Mouse (Mus musculus): ENCODE results near the gene Nipal3. TPM values are rescaled to one million over a fixed set of nuclear protein-coding genes. Genes with fewer than 3 reads are reported as not detected.
A peak's percentile ranks its signal among the peaks of the same experiment; 100 is the strongest.

Gene Nipal3
- polyA plus RNA-seq, 1 experiment from 2014 or later, result 4.5 TPM

- Histone ChIP-seq H3K9me3 (ENCODE audit: control insufficient read depth, low read length) (no peaks in the 10 kb centered on the region), H3K4me2 (peak overlapping the region; percentile 5), H3K36me3 (ENCODE audit: control insufficient read depth, insufficient read depth, low read length) (no peaks in the 10 kb centered on the region; the same call in 1 of the 2 replicates), H3K4me1 (replicated peaks; ENCODE audit: control insufficient read depth, insufficient read depth, low read length) (peaks cover 23% of the 10 kb centered on the region), H3K27me3 (replicated peaks; ENCODE audit: control insufficient read depth, insufficient read depth, low read length) (no peaks in the 10 kb centered on the region), H3K9ac (ENCODE audit: low read depth, low read length) (no peak overlapping the region), H3K4me3 (ENCODE audit: low read depth, low read length) (no peak overlapping the region), H3K27ac (ENCODE audit: low read depth, low read length) (no peak overlapping the region)
- WGBS, result 42% methylated on average over 13 of the region's 13 CpGs
- DNase-seq (ENCODE audit: low spot score), result no peak
- no peak for ATAC-seq (replicated peaks; ENCODE audit: low FRiP score)
These were observed 58.5 kb downstream of the Nipal3 start for GRCm38 (mm10) chr4:135436291-135436690.

GRCm38 (mm10) chr4:135434395-135434789, 60.4 kb downstream of the Nipal3 start:
- WGBS, result 37% methylated on average over 11 of the region's 11 CpGs
- H3K4me1 ChIP-seq (replicated peaks; ENCODE audit: control insufficient read depth, insufficient read depth, low read length), result peaks cover 20% of the 10 kb centered on the region
- no peaks in the 10 kb centered on the region; the same call in 1 of the 2 replicates for H3K36me3 ChIP-seq (ENCODE audit: control insufficient read depth, insufficient read depth, low read length)
- peak overlapping the region; percentile 81 for H3K9ac ChIP-seq (ENCODE audit: low read depth, low read length)
- no peak for DNase-seq (ENCODE audit: low spot score)
- H3K9me3 ChIP-seq (ENCODE audit: control insufficient read depth, low read length), result no peaks in the 10 kb centered on the region
- H3K4me2 ChIP-seq, result peak overlapping the region; percentile 98
- peak overlapping the region; percentile 53 for H3K27ac ChIP-seq (ENCODE audit: low read depth, low read length)
- no peaks in the 10 kb centered on the region for H3K27me3 ChIP-seq (replicated peaks; ENCODE audit: control insufficient read depth, insufficient read depth, low read length)
- no peak for ATAC-seq (replicated peaks; ENCODE audit: low FRiP score)
- H3K4me3 ChIP-seq (ENCODE audit: low read depth, low read length), result peak overlapping the region; percentile 79

DNA sequence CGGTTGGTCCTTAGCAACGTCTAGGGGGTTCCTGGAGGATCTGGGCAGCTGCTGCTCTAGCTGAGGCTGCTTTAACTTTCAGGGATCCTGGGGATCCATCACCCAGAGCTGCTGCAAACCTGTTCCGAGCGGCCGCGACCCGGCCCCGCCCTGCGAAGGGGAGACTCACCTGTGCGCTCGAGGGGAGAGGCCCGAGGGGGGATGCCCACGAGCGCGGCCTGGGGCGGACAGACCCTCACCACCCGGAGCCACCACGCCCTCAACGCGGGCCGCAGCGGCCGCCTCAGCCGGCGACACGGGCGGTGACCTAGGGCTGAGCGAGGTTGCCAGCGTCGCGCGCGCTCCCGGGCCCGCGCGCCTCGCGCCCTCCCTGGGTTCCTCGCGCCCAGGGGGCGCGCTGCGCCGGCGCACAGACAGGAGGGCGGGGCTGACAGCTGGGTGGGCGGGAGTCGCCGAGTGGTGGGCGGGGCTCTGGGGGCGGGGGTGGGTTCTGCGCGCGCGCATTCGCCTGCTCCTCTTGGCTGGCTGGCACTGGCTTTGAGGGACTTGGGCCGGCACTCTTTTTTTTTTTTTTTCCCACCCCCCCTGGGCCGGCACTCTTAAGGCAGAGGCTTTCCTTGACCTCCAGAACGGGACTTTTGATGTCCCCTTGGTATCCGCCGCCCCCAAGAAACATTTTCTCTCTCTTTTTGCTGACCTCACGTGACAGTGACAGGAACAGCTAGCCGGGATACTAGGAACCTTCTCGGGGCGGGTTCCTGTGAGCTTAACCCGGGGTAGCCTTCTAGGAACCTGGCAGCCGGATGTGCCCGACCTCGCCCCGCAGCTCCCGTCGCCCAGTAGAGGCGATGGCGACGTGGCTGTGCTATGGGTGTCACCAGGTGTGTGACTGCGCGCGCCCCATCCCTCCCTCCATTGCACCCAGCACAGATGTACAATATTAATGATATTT, 61.1 kb downstream of the Nipal3 start, which contains the start of gene Rcan3:
Gene Rcan3, minus strand, starts transcription at position 411 of the 952 bp plus-strand sequence.
- Histone ChIP-seq H3K36me3 (ENCODE audit: control insufficient read depth, insufficient read depth, low read length) (no peaks in the 10 kb centered on the region; the same call in 1 of the 2 replicates), H3K9me3 (ENCODE audit: control insufficient read depth, low read length) (no peaks in the 10 kb centered on the region), H3K27me3 (replicated peaks; ENCODE audit: control insufficient read depth, insufficient read depth, low read length) (no peaks in the 10 kb centered on the region), H3K4me1 (replicated peaks; ENCODE audit: control insufficient read depth, insufficient read depth, low read length) (peaks cover 16% of the 10 kb centered on the region), H3K9ac (ENCODE audit: low read depth, low read length) (peak within 1 kb of the TSS; percentile 81), H3K27ac (ENCODE audit: low read depth, low read length) (peak within 1 kb of the TSS; percentile 53), H3K4me3 (ENCODE audit: low read depth, low read length) (peak within 1 kb of the TSS; percentile 79), H3K4me2 (peak within 1 kb of the TSS; percentile 98)
- DNase-seq (ENCODE audit: low spot score), result peak; percentile 89
- peak; percentile 88 for ATAC-seq (replicated peaks; ENCODE audit: low FRiP score)
- under 1% methylated on average over 64 of the region's 79 CpGs for WGBS

DNA sequence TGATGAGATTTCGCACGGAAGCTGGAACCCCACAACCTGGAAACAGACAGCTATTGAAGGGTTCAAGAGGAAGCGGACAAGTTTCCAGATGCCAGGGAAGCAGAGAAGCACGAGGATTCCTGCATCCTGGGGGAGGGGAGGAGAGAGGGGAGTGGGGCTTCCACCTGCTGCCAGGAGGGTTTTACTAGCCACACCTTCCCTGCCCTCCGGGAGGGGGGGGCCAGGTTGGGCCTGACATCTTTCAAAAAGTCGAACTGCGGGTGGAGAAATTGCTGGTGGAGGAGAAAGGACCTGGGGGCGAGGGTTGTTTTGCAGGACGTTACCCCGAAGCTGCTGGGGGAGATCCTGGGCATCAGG, 61.8 kb downstream of the Nipal3 start:
- Histone ChIP-seq H3K9ac (ENCODE audit: low read depth, low read length) (peak overlapping the region; percentile 81), H3K27ac (ENCODE audit: low read depth, low read length) (0 out of 2 replicates have a peak overlapping the region, but pooled peaks have one; percentile 34), H3K4me1 (replicated peaks; ENCODE audit: control insufficient read depth, insufficient read depth, low read length) (peaks cover 16% of the 10 kb centered on the region), H3K4me3 (ENCODE audit: low read depth, low read length) (peak overlapping the region; percentile 79), H3K4me2 (peak overlapping the region; percentile 98), H3K36me3 (ENCODE audit: control insufficient read depth, insufficient read depth, low read length) (no peaks in the 10 kb centered on the region; the same call in 1 of the 2 replicates), H3K27me3 (replicated peaks; ENCODE audit: control insufficient read depth, insufficient read depth, low read length) (no peaks in the 10 kb centered on the region), H3K9me3 (ENCODE audit: control insufficient read depth, low read length) (no peaks in the 10 kb centered on the region)
- DNase-seq (ENCODE audit: low spot score) (no peak), ATAC-seq (replicated peaks; ENCODE audit: low FRiP score) (no peak)
- WGBS, result 14% methylated on average over 10 of the region's 10 CpGs

DNA sequence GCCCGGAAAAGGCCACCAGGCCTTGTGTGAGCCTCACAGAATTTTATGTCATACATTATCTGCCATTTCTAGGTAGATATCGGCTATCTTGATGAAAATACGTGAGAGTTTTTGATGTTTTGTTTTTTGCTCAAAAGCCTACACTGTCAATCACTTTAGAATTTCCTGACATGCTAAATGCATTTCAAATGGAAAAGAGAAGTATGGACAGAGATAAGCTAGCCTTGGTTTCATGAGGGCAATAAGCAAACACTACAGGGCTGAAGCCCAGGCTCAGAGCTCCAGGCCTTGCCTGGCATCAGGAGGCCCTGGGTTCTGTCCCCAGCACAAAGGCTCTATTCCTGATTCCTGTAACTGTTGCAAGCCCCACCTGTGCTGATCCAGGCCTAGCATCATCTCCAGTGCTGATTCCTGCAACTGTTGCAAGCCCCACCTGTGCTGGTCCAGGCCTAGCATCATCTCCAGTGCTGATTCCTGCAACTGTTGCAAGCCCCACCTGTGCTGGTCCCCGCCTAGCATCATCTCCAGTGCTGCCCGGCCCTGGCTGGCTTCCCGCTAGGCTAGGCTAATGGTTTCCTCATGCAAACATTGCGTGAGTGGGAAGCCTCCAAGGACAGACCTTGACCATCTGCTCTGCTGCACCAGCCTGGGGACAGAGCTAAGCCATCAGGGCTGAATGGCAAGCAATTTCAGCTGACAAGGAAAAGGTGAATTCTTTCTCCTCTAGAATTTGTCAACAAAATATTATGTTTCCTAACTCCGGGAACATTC, 64.7 kb downstream of the Nipal3 start:
- H3K4me3 ChIP-seq (ENCODE audit: low read depth, low read length), result no peak overlapping the region

GRCm38 (mm10) chr4:135429383-135429782, 65.5 kb downstream of the Nipal3 start:
- Histone ChIP-seq H3K4me1 (replicated peaks; ENCODE audit: control insufficient read depth, insufficient read depth, low read length) (peaks cover 6% of the 10 kb centered on the region), H3K4me3 (ENCODE audit: low read depth, low read length) (no peak overlapping the region), H3K9ac (ENCODE audit: low read depth, low read length) (no peak overlapping the region), H3K9me3 (ENCODE audit: control insufficient read depth, low read length) (no peaks in the 10 kb centered on the region), H3K27ac (ENCODE audit: low read depth, low read length) (no peak overlapping the region), H3K4me2 (no peak overlapping the region), H3K27me3 (replicated peaks; ENCODE audit: control insufficient read depth, insufficient read depth, low read length) (no peaks in the 10 kb centered on the region), H3K36me3 (ENCODE audit: control insufficient read depth, insufficient read depth, low read length) (no peaks in the 10 kb centered on the region; the same call in 1 of the 2 replicates)
- DNase-seq (ENCODE audit: low spot score) (no peak), ATAC-seq (replicated peaks; ENCODE audit: low FRiP score) (no peak)
- 73% methylated on average over 4 of the region's 4 CpGs for WGBS

More for the DNA sequence above, 64.7 kb downstream of the Nipal3 start:
- Histone ChIP-seq H3K4me2 (no peak overlapping the region), H3K27me3 (replicated peaks; ENCODE audit: control insufficient read depth, insufficient read depth, low read length) (no peaks in the 10 kb centered on the region), H3K36me3 (ENCODE audit: control insufficient read depth, insufficient read depth, low read length) (no peaks in the 10 kb centered on the region; the same call in 1 of the 2 replicates), H3K9ac (ENCODE audit: low read depth, low read length) (no peak overlapping the region), H3K4me1 (replicated peaks; ENCODE audit: control insufficient read depth, insufficient read depth, low read length) (peaks cover 11% of the 10 kb centered on the region), H3K27ac (ENCODE audit: low read depth, low read length) (no peak overlapping the region), H3K9me3 (ENCODE audit: control insufficient read depth, low read length) (no peaks in the 10 kb centered on the region)
- WGBS, result 80% methylated on average over 8 of the region's 8 CpGs
- ATAC-seq (replicated peaks; ENCODE audit: low FRiP score), result no peak
- no peak for DNase-seq (ENCODE audit: low spot score)

DNA sequence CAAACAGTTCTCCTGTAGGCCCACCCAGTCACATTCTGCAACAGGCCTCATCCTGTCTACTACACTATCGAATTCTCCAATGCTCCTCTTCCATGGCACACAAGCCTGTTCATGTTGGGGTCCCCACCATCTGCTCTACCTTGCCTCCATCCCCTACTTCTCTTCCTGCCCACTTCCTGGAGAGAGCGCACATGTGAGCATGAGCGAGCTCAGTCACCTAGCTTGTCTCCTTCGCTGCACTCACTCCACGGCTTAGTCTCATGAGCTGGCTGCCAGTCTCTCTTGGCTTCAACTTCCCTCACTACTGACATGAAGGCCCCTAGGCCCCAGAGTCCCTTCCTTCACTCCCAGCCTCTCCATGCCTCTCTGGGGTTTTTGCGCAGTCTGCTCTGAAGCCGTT, 68.3 kb downstream of the Nipal3 start:
- no peaks in the 10 kb centered on the region for H3K9me3 ChIP-seq (ENCODE audit: control insufficient read depth, low read length)
- no peak for ATAC-seq (replicated peaks; ENCODE audit: low FRiP score)
- H3K27ac ChIP-seq (ENCODE audit: low read depth, low read length), result no peak overlapping the region
- no peak overlapping the region for H3K9ac ChIP-seq (ENCODE audit: low read depth, low read length)
- 87% methylated on average over 7 of the region's 7 CpGs for WGBS
- H3K36me3 ChIP-seq (ENCODE audit: control insufficient read depth, insufficient read depth, low read length), result no peaks in the 10 kb centered on the region; the same call in 1 of the 2 replicates
- H3K4me3 ChIP-seq (ENCODE audit: low read depth, low read length), result no peak overlapping the region
- no peaks in the 10 kb centered on the region for H3K4me1 ChIP-seq (replicated peaks; ENCODE audit: control insufficient read depth, insufficient read depth, low read length)
- no peak overlapping the region for H3K4me2 ChIP-seq
- no peaks in the 10 kb centered on the region for H3K27me3 ChIP-seq (replicated peaks; ENCODE audit: control insufficient read depth, insufficient read depth, low read length)
- no peak for DNase-seq (ENCODE audit: low spot score)

DNA sequence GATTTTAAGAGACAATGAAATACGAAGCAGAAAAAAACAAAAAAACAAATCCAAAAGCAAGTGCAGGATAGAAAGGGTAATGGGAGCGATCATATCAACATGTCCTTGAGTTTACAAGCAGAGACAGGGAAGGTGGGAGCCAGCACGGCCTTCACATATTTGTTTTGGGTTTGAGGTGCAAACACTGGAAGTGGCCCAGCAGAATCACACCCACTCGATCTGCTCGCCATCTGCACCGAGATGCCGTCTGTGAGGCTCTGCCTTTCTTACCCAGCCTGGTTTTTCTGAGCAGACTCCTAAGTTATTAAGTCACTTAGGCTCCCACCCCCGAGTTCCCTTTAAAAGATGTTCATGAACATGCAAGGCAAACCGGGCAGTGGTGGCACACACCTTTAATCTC, 69.2 kb downstream of the Nipal3 start:
- Histone ChIP-seq H3K27ac (ENCODE audit: low read depth, low read length) (no peak overlapping the region), H3K4me1 (replicated peaks; ENCODE audit: control insufficient read depth, insufficient read depth, low read length) (no peaks in the 10 kb centered on the region), H3K9ac (ENCODE audit: low read depth, low read length) (no peak overlapping the region), H3K27me3 (replicated peaks; ENCODE audit: control insufficient read depth, insufficient read depth, low read length) (no peaks in the 10 kb centered on the region), H3K36me3 (ENCODE audit: control insufficient read depth, insufficient read depth, low read length) (no peaks in the 10 kb centered on the region), H3K9me3 (ENCODE audit: control insufficient read depth, low read length) (no peaks in the 10 kb centered on the region), H3K4me2 (no peak overlapping the region), H3K4me3 (ENCODE audit: low read depth, low read length) (no peak overlapping the region)
- WGBS, result 82% methylated on average over 9 of the region's 9 CpGs
- ATAC-seq (replicated peaks; ENCODE audit: low FRiP score) (no peak), DNase-seq (ENCODE audit: low spot score) (no peak)

All from liver, embryonic 11.5 days (tissue).